Mouse (Mus musculus): ENCODE results near the gene Nat8f4. TPM values are rescaled to one million over a fixed set of nuclear protein-coding genes. Genes with fewer than 3 reads are reported as not detected.
"Not testable (repeated sequence)": the region's sequence is repeated elsewhere in the genome, so short reads cannot be mapped to it uniquely, and the experiment has no call there.

Gene Nat8f4
- polyA plus RNA-seq, 1 experiment from 2014 or later = 6.8 TPM

DNA sequence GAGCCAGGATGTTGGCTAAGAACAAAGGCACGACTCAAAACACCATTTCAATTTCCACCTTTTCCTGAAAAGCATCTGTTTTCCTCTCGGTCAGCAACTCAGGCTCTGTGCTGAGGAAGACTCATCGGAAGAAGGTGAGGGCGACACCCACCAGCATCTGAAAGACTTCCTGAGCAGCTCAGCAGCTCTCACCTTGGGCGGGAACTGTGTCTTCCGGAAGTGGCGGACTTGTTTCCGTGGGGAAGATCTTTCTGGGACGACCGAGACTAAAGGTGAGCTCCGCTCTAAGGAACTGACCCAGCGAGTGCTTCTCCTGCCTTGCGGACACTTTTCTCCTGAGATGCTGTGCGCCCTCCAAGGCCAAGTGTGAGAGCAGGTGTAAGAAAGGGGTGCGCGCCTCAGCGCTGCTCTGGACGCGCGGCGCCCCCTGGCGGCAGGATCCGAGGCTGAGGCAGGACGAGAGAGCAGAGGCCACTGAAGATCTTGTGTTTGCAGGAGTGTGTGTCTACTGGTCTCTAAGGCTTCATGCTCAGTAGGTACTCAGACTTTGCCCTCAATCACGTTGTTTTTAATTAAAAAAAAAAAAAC, 9.5 kb downstream of the Nat8f4 start:
- WGBS = 74% methylated on average over 25 of the region's 25 CpGs
- H3K36me3 ChIP-seq; ATAC-seq (replicated peaks); H3K4me3 ChIP-seq; H3K4me1 ChIP-seq; H3K9me3 ChIP-seq; H3K4me2 ChIP-seq (replicated peaks); H3K9ac ChIP-seq (replicated peaks); H3K27ac ChIP-seq (replicated peaks); H3K27me3 ChIP-seq: not testable (repeated sequence)

DNA sequence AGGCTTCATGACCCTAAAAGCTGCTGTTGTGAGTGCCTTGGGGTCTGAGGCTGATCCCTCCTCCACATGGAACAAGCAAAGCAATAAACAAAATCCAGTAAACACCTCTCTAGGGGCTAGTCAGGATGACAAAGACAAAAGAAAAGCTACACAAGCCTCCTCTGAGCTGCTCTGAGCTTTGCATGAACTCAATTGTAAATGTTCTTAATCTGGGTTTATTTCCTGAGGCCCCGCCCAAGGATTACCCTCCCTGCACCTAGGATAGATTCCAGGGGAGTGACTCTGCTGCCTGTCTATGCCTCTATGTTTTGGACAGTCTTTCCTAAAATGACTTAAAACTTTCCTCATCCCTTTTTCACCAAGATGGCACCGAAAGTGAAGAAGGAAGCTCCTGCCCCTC, 15.7 kb downstream of the Nat8f4 start:
- no peak for ATAC-seq (replicated peaks)
- Histone ChIP-seq H3K36me3 (no peaks in the 10 kb centered on the region), H3K4me1 (no peaks in the 10 kb centered on the region), H3K9ac (replicated peaks) (no peak overlapping the region), H3K4me3 (no peak overlapping the region), H3K4me2 (replicated peaks) (no peak overlapping the region), H3K27me3 (no peaks in the 10 kb centered on the region), H3K27ac (replicated peaks) (no peak overlapping the region), H3K9me3 (peaks cover under 1% of the 10 kb centered on the region; the same call in 1 of the 2 replicates)
- 86% methylated on average over 2 of the region's 2 CpGs for WGBS

DNA sequence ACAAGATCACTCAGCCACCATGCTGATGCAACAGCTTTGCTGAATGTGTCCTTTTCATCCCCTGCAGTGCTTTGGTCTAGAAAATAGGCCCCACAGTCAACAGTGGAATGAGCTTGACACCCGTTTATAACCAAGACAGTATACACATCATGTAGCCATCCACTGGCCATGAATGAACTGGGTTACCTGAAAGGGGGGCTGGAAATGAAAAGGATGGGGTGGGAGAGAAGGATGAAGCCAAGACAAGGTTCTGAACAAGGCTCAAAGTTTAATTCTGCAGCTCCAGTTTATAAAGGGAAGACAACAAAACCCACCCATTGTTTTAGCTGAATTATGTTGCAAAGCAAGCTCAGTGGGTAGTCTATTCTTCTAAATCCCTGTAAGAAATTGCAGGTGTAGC, 20.4 kb downstream of the Nat8f4 start:
- 89% methylated on average over 1 of the region's 1 CpGs for WGBS
- peaks cover 10% of the 10 kb centered on the region; the same call in 1 of the 2 replicates for H3K9me3 ChIP-seq
- no peak overlapping the region for H3K4me3 ChIP-seq
- H3K27me3 ChIP-seq = no peaks in the 10 kb centered on the region
- no peaks in the 10 kb centered on the region for H3K4me1 ChIP-seq
- no peak overlapping the region for H3K9ac ChIP-seq (replicated peaks)
- no peak overlapping the region for H3K4me2 ChIP-seq (replicated peaks)
- ATAC-seq (replicated peaks) = no peak
- H3K36me3 ChIP-seq = no peaks in the 10 kb centered on the region
- no peak overlapping the region for H3K27ac ChIP-seq (replicated peaks)

DNA sequence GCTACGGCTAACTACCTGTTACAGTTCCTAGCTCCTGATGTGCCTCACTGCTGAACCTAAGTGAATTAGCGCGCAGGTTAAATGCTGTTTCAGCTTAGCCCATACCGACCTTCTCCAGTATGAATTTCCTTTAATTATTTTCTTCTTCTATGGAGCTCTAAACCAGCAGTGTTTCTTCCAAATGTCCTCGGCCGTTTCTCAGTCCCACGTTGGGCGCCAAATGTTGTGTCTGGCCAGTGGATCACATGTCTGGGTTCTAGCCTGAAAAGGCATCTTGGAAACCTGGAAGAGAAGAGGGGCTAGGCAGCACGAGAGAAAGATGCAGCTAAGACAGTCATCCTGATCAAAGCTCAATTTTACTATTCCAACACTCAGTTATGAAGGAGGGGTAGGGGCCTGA, 21.4 kb downstream of the Nat8f4 start:
- H3K27me3 ChIP-seq; H3K9ac ChIP-seq (replicated peaks); ATAC-seq (replicated peaks); H3K36me3 ChIP-seq; H3K27ac ChIP-seq (replicated peaks); H3K4me1 ChIP-seq; H3K4me3 ChIP-seq; H3K4me2 ChIP-seq (replicated peaks): not testable (repeated sequence)
- peaks cover 10% of the 10 kb centered on the region; the same call in 1 of the 2 replicates for H3K9me3 ChIP-seq
- 92% methylated on average over 9 of the region's 9 CpGs for WGBS

DNA sequence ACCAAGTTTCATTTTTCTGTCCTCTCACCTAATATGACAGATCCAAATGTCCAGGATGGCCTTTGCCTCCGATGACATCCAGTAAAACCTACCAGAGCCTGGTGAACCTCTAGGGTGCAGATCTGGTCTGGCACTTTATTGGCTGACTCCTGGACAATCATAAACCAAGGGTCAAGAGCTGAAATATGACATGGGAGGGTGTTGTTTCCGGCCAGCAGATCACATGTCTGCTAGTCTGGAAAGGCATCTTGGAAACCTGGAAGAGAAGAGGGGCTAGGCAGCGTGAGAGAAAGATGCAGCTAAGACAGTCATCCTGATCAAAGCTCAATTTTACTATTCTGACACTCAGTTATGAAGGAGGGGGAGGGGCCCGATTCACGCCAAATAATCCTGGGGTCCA, 35.7 kb downstream of the Nat8f4 start, which contains the start of gene Nat8f2:
Nat8f2 (minus strand) TSS at position 153 of the 400 bp plus-strand sequence.
- H3K4me2 ChIP-seq (replicated peaks); H3K27ac ChIP-seq (replicated peaks); H3K9ac ChIP-seq (replicated peaks); H3K4me1 ChIP-seq; ATAC-seq (replicated peaks); H3K4me3 ChIP-seq; H3K27me3 ChIP-seq; H3K9me3 ChIP-seq; H3K36me3 ChIP-seq: not testable (repeated sequence)
- WGBS = 87% methylated on average over 5 of the region's 5 CpGs

DNA sequence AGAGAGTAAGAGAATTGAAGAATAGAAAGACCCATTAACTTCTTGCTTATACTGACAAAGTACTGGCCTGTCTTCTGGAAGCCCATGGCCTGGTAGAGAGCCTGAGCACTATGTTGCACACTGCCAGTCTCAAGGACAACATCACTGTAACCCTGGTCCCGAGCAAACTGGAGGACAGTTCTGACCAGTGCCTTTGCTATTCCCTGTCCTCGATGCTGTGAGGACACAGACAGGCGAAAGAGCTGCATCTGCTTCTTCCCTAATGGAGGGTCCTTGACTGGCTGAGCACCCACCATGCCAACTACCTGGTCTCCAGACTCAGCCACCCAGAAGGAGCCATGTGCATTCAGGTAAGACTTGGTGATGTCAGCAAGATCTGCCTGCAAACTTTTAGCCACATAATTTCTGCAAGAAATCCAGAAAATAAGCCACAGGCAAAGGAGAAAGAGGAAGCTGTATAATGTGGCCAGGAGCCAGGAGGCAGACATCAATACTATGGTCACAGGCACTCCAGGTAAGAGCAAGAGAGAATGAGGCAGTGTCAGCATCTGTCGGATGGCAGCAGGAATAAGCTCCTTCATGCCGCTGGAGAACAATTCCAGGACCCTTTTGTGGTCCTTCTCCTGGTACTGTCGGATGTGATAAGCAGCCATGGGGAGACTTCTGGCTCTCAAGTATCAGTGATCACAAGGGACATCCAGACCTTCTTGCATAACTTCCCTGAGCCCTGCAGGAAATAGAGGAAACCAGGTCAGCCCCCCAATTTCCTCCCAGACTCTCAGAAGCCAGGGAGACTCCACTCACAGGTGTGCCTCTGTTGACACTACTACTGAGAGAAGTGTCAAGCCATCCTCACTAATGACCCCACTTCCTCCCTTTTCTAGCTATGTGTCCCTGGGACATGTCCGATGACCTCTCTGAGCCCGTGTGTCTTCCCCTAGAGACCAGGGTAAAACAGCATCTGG, 36.7 kb downstream of the Nat8f4 start:
- ATAC-seq (replicated peaks) = no peak
- Histone ChIP-seq H3K9ac (replicated peaks) (no peak overlapping the region), H3K27ac (replicated peaks) (no peak overlapping the region), H3K9me3 (no peaks in the 10 kb centered on the region), H3K4me1 (no peaks in the 10 kb centered on the region), H3K36me3 (no peaks in the 10 kb centered on the region), H3K4me3 (no peak overlapping the region), H3K4me2 (replicated peaks) (no peak overlapping the region), H3K27me3 (no peaks in the 10 kb centered on the region)
- 91% methylated on average over 8 of the region's 8 CpGs for WGBS

DNA sequence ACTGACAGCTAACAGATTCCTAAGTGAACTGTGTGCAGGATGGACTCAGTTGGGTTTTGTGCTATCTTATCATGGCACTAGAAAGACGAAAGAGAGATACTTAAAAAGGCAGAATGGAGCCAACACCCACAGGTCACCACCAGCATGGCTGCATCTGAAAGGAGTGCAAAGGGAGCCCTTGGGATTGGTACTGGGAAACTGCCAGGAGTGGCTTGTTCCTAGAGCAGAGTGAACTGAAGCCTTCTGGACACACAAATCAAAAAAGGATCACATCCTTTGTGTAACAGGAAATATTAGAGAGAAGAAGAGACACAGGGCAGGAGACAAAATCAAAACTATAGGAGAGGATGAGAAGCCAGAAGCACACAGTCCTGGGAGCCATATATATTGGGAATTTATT, 37.7 kb downstream of the Nat8f4 start:
- not testable (repeated sequence) for H3K9me3 ChIP-seq; H3K27me3 ChIP-seq; H3K4me2 ChIP-seq (replicated peaks); H3K27ac ChIP-seq (replicated peaks); H3K4me3 ChIP-seq; H3K4me1 ChIP-seq; H3K36me3 ChIP-seq; H3K9ac ChIP-seq (replicated peaks); ATAC-seq (replicated peaks)
- 71% methylated on average over 1 of the region's 1 CpGs for WGBS

DNA sequence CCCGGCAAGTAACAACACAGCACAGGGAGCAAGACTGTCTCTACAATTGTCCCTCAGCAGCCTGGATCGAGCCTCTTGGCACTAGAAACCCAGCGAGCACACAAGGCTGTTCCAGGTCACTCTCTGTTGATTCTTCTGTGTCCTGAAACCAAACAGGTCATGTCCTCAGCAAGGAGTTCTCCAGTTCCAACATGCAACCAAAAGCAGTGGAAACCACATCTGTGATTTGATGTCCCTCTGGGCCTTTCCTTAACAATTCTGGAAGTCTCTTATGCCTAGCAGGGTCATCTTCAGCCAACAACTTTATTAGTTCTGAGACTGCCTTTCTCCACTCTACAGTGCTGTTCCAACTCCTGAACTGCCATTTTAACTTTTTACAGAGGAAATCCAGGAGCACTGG, 38.5 kb downstream of the Nat8f4 start:
- not testable (repeated sequence) for H3K27me3 ChIP-seq; H3K4me2 ChIP-seq (replicated peaks); ATAC-seq (replicated peaks); H3K4me3 ChIP-seq; H3K4me1 ChIP-seq; H3K9ac ChIP-seq (replicated peaks); H3K27ac ChIP-seq (replicated peaks); H3K36me3 ChIP-seq; H3K9me3 ChIP-seq
- WGBS = 89% methylated on average over 3 of the region's 3 CpGs

DNA sequence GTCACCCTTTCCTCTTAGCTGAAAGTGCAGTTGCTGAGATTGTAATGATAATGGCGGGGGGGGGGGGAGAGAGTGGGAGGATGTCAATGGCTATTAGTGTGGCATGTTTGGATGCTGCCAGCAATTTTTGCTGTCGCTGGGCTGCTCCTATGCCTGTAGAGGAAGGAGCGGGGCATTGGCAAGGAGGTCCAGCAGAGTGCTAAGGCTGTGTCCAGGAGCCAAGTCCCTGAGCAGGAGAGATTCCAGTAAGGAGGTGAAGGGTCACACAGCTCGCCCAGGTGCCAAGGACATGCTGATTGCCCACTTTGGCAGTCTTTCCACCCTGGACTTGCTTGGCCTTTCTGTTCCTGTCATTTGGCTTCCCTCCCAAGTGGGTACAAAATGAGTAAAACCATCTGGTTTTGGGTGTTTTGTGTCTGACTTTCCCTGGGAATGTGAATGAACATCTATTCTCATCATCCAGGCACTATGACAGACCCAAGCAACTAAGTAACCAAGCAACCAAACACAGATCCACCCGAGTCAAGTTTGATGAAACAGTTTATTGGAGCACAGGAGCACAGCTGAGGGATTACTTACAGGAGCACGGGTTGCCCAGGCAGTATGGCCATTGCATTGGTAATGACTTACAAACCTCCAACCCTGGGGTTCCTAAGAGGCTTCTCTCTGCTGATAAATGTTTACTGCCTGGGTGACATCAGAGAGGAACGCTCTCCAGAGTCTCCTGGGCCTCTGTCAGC, 39.6 kb downstream of the Nat8f4 start:
- H3K4me1 ChIP-seq; H3K27ac ChIP-seq (replicated peaks); H3K36me3 ChIP-seq; ATAC-seq (replicated peaks); H3K27me3 ChIP-seq; H3K9ac ChIP-seq (replicated peaks); H3K4me2 ChIP-seq (replicated peaks); H3K9me3 ChIP-seq; H3K4me3 ChIP-seq: not testable (repeated sequence)
- 64% methylated on average over 6 of the region's 7 CpGs for WGBS

DNA sequence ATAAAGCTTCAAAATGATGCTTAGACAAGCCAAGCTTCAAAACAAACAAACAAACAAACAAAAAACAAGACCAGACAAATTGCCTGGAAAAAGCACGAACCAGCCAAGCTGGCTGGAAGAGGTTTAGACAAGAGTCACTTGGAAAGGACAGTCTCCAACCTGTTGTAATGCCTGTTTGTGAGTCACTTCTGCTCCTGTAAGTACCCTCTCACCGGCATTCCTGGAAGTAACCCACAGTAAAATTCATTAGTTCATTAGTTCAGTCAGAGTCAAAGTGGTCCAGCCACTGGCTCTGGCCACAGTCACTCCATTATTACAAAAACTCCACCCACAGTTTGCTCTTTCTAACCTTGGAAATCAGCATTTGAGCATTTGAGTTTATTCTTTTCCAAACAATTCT, 40.8 kb downstream of the Nat8f4 start:
- ATAC-seq (replicated peaks) = no peak

DNA sequence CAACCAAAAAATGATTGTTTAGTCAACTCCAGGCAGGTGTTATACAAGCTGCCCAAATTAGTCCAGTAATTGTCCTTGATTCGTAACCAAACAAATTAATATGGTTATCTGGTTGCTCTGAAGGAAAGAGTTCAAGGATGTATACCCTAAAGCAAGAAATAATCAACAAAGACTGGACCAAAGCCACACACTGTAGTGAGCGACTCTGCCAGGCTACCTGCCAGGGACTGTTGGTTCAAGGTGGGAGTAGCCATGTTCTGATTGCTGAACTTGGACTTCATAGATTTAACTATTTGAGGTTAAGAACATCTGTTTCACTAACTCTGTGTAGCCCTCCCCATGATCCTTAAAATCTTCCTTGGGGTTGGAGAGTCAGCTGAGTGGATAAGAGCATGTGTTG, 41.5 kb downstream of the Nat8f4 start:
- Histone ChIP-seq H3K9me3 (no peaks in the 10 kb centered on the region), H3K9ac (replicated peaks) (no peak overlapping the region), H3K27ac (replicated peaks) (no peak overlapping the region), H3K27me3 (no peaks in the 10 kb centered on the region), H3K4me2 (replicated peaks) (no peak overlapping the region), H3K4me1 (no peaks in the 10 kb centered on the region), H3K36me3 (no peaks in the 10 kb centered on the region), H3K4me3 (no peak overlapping the region)
- 71% methylated on average over 2 of the region's 2 CpGs for WGBS
- no peak for ATAC-seq (replicated peaks)

More for the DNA sequence above, 40.8 kb downstream of the Nat8f4 start:
- H3K4me3 ChIP-seq = no peak overlapping the region
- no peak overlapping the region for H3K4me2 ChIP-seq (replicated peaks)
- H3K4me1 ChIP-seq = no peaks in the 10 kb centered on the region
- no peaks in the 10 kb centered on the region for H3K9me3 ChIP-seq
- H3K27me3 ChIP-seq = no peaks in the 10 kb centered on the region
- no peak overlapping the region for H3K27ac ChIP-seq (replicated peaks)
- no peaks in the 10 kb centered on the region for H3K36me3 ChIP-seq
- H3K9ac ChIP-seq (replicated peaks) = no peak overlapping the region
- 90% methylated on average over 2 of the region's 2 CpGs for WGBS

DNA sequence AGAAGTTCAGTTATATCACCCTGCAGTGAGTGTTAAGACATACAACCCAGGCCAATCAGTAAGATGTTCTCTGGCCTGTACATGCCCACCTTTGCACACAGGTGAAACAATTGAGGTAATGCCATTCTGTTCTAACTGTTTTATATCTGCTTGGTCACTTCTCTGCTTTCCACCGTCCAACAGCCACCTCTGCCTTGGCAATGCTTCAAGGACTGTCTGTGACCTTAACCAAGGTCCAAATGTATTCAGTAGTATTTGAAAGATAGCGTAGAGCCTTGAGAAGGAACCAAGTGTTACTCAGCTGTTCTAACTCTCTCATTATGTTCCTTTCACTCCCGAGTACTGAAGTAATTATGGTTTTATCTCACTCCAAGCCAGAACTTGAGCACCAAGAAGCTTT, 42.1 kb downstream of the Nat8f4 start:
- Histone ChIP-seq H3K27ac (replicated peaks) (no peak overlapping the region), H3K4me2 (replicated peaks) (no peak overlapping the region), H3K27me3 (no peaks in the 10 kb centered on the region), H3K9me3 (no peaks in the 10 kb centered on the region), H3K9ac (replicated peaks) (no peak overlapping the region), H3K36me3 (no peaks in the 10 kb centered on the region), H3K4me1 (no peaks in the 10 kb centered on the region), H3K4me3 (no peak overlapping the region)
- ATAC-seq (replicated peaks) = no peak
- WGBS = 43% methylated on average over 3 of the region's 3 CpGs
